Mouse (Mus musculus) C2C12 (cell line): ENCODE data around the gene Fzd2. TPM values are rescaled to one million over a fixed set of nuclear protein-coding genes. Genes with fewer than 3 reads are reported as not detected.
A peak's percentile ranks its signal among the peaks of the same experiment; 100 is the strongest.

Experiments used
- H3K27me3 ChIP-seq: one replicate; pipeline ENCODE4 v1.6.1; 2011; ENCODE audit not compliant: control insufficient read depth, insufficient read depth, insufficient read length
- H3K36me3 ChIP-seq: one replicate; pipeline ENCODE4 v1.6.1; 2011; ENCODE audit not compliant: control insufficient read depth, insufficient read depth
- H3K4me3 ChIP-seq: one replicate; pipeline ENCODE4 v1.5.1; 2011; ENCODE audit warnings: mild to moderate bottlenecking, control low read depth; ENCODE audit not compliant: poor library complexity, insufficient read depth, severe bottlenecking
- H3K79me2 ChIP-seq: one replicate; pipeline ENCODE4 v1.6.1; 2011; ENCODE audit not compliant: control insufficient read depth, insufficient read depth
- H3K79me3 ChIP-seq: one replicate; pipeline ENCODE4 v1.6.1; 2011; ENCODE audit warnings: low read depth, control low read depth
- H3ac ChIP-seq: one replicate; pipeline ENCODE3; 2011; ENCODE audit warnings: low read depth; ENCODE audit not compliant: control insufficient read depth, insufficient read length
- CEBPB ChIP-seq: IDR thresholded peaks from one replicate; pipeline ENCODE4 v1.6.1; 2011; ENCODE audit warnings: low read depth, mild to moderate bottlenecking, control low read depth, moderate library complexity
- CTCF ChIP-seq: IDR thresholded peaks from one replicate; pipeline ENCODE4 v1.5.1; 2011; ENCODE audit not compliant: control insufficient read depth, insufficient read depth, insufficient read length
- FOSL1 ChIP-seq: IDR thresholded peaks from one replicate; pipeline ENCODE4 v1.8.0; 2011; ENCODE audit warnings: mild to moderate bottlenecking, low read length; ENCODE audit not compliant: poor library complexity, insufficient read depth, severe bottlenecking
- MAX ChIP-seq: IDR thresholded peaks from one replicate; pipeline ENCODE4 v1.6.1; 2011; ENCODE audit warnings: mild to moderate bottlenecking, control low read depth
- MYOD1 ChIP-seq: IDR thresholded peaks from one replicate; pipeline ENCODE4 v1.6.1; 2011; ENCODE audit warnings: low read depth; ENCODE audit not compliant: control insufficient read depth, insufficient read length
- MYOG ChIP-seq: IDR thresholded peaks from one replicate; pipeline ENCODE4 v1.6.1; 2011; ENCODE audit not compliant: control insufficient read depth, insufficient read length; ENCODE audit errors: extremely low read depth
- USF1 ChIP-seq: IDR thresholded peaks from one replicate; pipeline ENCODE4 v1.6.1; 2011; ENCODE audit warnings: low read depth, mild to moderate bottlenecking, control low read depth, moderate library complexity
- polyA plus RNA-seq: library from polyadenylated mRNA; unstranded; fragments of >200 nt; fragmentation: generic; extraction: Trizol; gene quantifications from one replicate; pipeline ENCODE4 v1.2.1, GENCODE M21; 2012; ENCODE audit warnings: missing spikeins

Fzd2 gene
- polyA plus RNA-seq, 1 experiment: 42.1 TPM

DNA sequence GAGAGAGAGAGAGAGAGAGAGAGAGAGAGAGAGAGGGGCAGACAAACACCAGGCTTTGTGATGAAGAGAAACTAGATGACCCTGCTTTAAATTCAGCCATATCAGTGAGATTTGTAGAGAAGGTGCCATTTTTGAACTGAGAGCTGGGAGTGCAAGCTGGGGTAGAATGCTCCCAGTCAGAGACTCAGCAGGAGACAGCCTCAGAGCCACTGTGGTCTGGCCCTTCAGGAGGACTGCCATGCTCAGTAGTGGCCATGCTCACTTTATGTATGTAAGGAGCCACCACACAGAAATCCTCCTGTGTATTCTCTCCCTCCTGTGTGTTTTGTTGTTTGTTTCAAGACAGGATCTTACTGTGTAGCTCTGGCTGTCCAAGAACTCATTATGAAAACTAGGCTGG is 38.5 kb upstream of the Fzd2 start:
- Histone ChIP-seq H3K36me3 (no peaks in the 10 kb centered on the region), H3K4me3 (no peak overlapping the region), H3K27me3 (no peaks in the 10 kb centered on the region), H3K79me3 (no peaks in the 10 kb centered on the region), H3ac (no peak overlapping the region), H3K79me2 (no peaks in the 10 kb centered on the region)
- TF ChIP-seq MAX (no peak), MYOD1 (no peak), CEBPB (no peak), CTCF (no peak), FOSL1 (no peak), MYOG (no peak), USF1 (no peak)

DNA sequence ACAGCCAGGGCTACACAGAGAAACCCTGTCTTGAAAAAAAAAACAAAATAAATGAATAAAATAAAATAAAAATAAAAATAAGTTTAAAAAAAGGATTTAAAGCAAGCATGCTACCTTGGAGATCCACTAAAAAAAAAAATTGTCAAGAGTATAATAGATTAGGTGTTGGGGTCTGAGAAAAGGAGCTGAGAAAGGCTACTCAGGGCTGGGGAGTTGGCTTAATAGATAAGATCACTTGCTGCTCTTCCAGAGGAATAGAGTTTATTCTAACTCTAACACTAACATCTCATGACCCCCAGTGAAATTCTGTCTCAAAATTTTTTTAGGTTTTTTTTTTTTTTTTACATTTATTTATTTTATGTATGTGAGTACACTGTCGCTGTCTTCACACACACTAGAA is 37.9 kb upstream of the Fzd2 start:
- no peak overlapping the region for H3ac ChIP-seq
- H3K36me3 ChIP-seq: no peaks in the 10 kb centered on the region
- no peaks in the 10 kb centered on the region for H3K27me3 ChIP-seq
- no peaks in the 10 kb centered on the region for H3K79me3 ChIP-seq
- no peak for TF ChIP-seq CTCF
- no peaks in the 10 kb centered on the region for H3K79me2 ChIP-seq
- H3K4me3 ChIP-seq: no peak overlapping the region

DNA sequence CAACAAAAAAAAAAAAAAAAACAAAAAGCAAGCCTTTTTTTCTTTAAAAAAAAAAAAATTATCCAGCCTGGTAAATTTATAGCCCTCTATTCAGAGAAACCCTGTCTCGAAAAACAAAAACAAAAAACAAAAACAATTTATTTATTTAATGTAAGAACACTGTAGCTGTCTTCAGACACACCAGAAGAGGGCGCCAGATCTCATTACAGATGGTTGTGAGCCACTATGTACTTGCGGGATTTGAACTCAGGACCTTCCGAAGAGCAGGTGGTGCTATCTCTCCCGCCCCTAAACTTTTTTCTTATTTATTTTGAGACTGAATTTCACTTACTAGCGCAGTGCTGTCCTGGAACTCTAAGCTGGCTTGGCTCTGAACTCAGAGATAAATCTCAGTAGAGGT is 37.0 kb upstream of the Fzd2 start:
- Histone ChIP-seq H3K4me3 (no peak overlapping the region), H3ac (no peak overlapping the region), H3K79me3 (no peaks in the 10 kb centered on the region), H3K79me2 (no peaks in the 10 kb centered on the region), H3K36me3 (no peaks in the 10 kb centered on the region), H3K27me3 (no peaks in the 10 kb centered on the region)
- TF ChIP-seq MYOD1 (no peak), FOSL1 (no peak), MYOG (no peak), USF1 (no peak), MAX (no peak), CEBPB (no peak), CTCF (no peak)

DNA sequence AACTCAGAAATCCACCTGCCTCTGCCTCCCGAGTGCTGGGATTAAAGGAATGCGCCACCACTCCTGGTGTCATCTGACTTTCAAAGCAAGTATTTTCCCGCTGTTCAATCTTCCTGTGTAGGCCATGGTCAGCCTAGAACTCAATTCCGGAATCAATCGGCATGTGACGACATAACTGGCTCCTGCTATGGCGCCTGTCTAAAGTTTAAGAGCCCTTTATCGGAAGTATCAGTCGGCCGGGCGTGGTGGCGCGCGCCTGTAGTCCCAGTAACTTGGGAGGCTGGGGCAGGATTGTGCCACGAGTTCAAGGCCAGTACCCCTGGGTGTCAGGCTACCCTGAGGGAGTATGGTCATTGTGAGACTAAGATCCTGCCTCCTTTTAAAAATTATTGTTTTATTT is 36.5 kb upstream of the Fzd2 start:
- H3K79me3 ChIP-seq: no peaks in the 10 kb centered on the region
- H3K79me2 ChIP-seq: no peaks in the 10 kb centered on the region
- TF ChIP-seq MYOD1 (no peak), FOSL1 (no peak), CEBPB (no peak), CTCF (no peak), MAX (no peak), USF1 (no peak), MYOG (no peak)
- H3K27me3 ChIP-seq: no peaks in the 10 kb centered on the region
- H3K36me3 ChIP-seq: no peaks in the 10 kb centered on the region
- H3K4me3 ChIP-seq: no peak overlapping the region
- H3ac ChIP-seq: no peak overlapping the region

DNA sequence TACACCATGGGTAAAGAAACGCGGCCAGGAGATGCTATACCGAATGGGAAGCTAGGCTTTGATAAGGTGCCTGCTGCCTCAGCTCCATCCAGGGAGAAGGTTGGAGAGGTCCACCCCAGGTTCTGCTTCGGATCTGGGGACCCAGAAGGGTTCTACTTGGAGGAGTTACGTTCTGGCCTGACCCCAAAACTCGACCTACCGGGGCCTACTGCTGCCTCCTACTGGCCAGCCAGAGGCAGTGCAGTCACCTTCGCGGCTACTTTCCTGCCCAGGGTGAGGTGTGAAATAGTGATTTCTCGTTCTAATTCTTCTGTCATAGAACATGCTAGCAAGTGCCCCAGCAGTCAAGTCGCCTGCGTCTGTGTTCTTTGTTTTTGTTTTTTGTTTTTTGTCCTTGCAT is 36.0 kb upstream of the Fzd2 start:
- Histone ChIP-seq H3K79me3 (no peaks in the 10 kb centered on the region), H3K4me3 (no peak overlapping the region), H3K79me2 (no peaks in the 10 kb centered on the region), H3K27me3 (no peaks in the 10 kb centered on the region), H3K36me3 (no peaks in the 10 kb centered on the region), H3ac (no peak overlapping the region)
- TF ChIP-seq MYOD1 (no peak), FOSL1 (no peak), MYOG (no peak), CTCF (peak; percentile 42), CEBPB (no peak), USF1 (no peak), MAX (no peak)

DNA sequence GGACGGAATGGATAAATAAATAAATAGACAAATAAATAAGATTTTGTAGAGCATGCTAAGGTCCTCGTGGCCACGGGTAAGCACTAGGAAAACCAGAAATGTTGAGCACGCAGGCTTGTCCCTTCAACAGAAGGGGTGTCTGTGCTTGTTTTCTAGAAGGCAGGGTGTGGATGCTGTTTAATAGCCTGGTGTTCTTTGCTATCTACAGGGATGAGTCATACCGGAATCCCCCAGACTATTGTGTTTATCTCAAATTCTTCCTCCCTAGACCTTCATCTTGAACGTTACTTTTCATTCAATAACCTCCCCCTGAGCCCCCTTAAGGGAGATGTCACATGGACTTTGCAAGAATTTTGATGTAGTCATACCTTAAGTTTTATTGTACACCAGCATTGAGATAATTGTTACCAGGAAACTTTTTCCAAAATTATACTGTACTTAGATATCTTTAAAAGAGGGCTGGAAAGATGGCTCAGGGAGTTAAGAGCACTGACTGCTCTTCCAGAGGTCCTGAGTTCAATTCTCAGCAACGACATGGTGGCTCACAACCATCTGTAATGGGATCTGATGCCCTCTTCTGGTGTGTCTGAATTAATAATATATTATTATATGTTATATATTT is 35.3 kb upstream of the Fzd2 start:
- Histone ChIP-seq H3K27me3 (no peaks in the 10 kb centered on the region), H3K4me3 (no peak overlapping the region), H3K79me2 (no peaks in the 10 kb centered on the region), H3K36me3 (no peaks in the 10 kb centered on the region), H3K79me3 (no peaks in the 10 kb centered on the region), H3ac (no peak overlapping the region)
- TF ChIP-seq CEBPB (no peak), MYOG (no peak), MAX (no peak), FOSL1 (no peak)
